Mouse (Mus musculus) liver, embryonic 11.5 days (tissue): Measurements from ENCODE around the gene Foxj2. TPM values are rescaled to one million over a fixed set of nuclear protein-coding genes. Genes with fewer than 3 reads are reported as not detected.

ENCODE experiments used
- ATAC-seq: fragments of 200-750 bp; cut with Nextera tagmentation; replicated peaks from 2 replicates; pipeline ENCODE4 v1.8.0; 2017; ENCODE audit warnings: moderate number of reproducible peaks, mild to moderate bottlenecking, moderate TSS enrichment, moderate library complexity; ENCODE audit not compliant: low FRiP score
- DNase-seq: peaks from one replicate; pipeline ENCODE4 v3.0.0-alpha.2; 2017; ENCODE audit warnings: low spot score
- H3K27ac ChIP-seq: fragments of 300-500 bp; sonication (generic); 2 replicates; pipeline ENCODE4 v1.5.1; 2014; ENCODE audit warnings: mild to moderate bottlenecking, low read depth, low read length, control low read depth
- H3K27me3 ChIP-seq: fragments of 300-500 bp; sonication (generic); replicated peaks from 2 replicates; pipeline ENCODE4 v1.6.1; 2014; ENCODE audit warnings: low read length, mixed read lengths; ENCODE audit not compliant: control insufficient read depth, insufficient read depth
- H3K36me3 ChIP-seq: fragments of 300-500 bp; sonication (generic); 2 replicates; pipeline ENCODE4 v1.6.1; 2014; ENCODE audit warnings: mild to moderate bottlenecking, low read length, moderate library complexity, mixed read lengths; ENCODE audit not compliant: control insufficient read depth, insufficient read depth
- H3K4me1 ChIP-seq: fragments of 300-500 bp; sonication (generic); replicated peaks from 2 replicates; pipeline ENCODE4 v1.6.1; 2014; ENCODE audit warnings: low read length, mixed read lengths; ENCODE audit not compliant: control insufficient read depth, insufficient read depth
- H3K4me2 ChIP-seq: fragments of 300-500 bp; sonication (generic); 2 replicates; pipeline ENCODE4 v1.6.1; 2014; ENCODE audit warnings: mild to moderate bottlenecking, control low read depth, moderate library complexity
- H3K4me3 ChIP-seq: fragments of 300-500 bp; sonication (generic); 2 replicates; pipeline ENCODE4 v1.5.1; 2014; ENCODE audit warnings: low read depth, low read length, control low read depth
- H3K9ac ChIP-seq: fragments of 300-500 bp; sonication (generic); 2 replicates; pipeline ENCODE4 v1.6.1; 2014; ENCODE audit warnings: low read depth, low read length, control low read depth
- H3K9me3 ChIP-seq: fragments of 300-500 bp; sonication (generic); 2 replicates; pipeline ENCODE4 v1.6.1; 2016; ENCODE audit warnings: low read length, inconsistent platforms, mixed read lengths; ENCODE audit not compliant: control insufficient read depth
- WGBS: fragments of 180-500 bp; shearing (Covaris S2); extraction: QIAGEN DNeasy Blood & Tissue Kit; methylation state at CpG from one replicate; pipeline ENCODE4 v1.1.7; 2014; 5-methylcytosine and 5-hydroxymethylcytosine counted together
- polyA plus RNA-seq: library from polyadenylated mRNA; unstranded; fragments of >200 nt; fragmentation: Nextera tagmentation; extraction: Ambion mirVana; gene quantifications from 2 replicates; pipeline ENCODE4 v1.2.1, GENCODE M21; 2014

Foxj2 gene
- polyA plus RNA-seq, 1 experiment from 2014 or later: 4.0 TPM

- no peaks in the 10 kb centered on the region for H3K9me3 ChIP-seq
- ATAC-seq: peak; percentile 98
- WGBS: under 1% methylated on average over 30 of the region's 30 CpGs
- H3K4me1 ChIP-seq: peaks cover 6% of the 10 kb centered on the region; the same call in 1 of the 2 replicates
- no peaks in the 10 kb centered on the region for H3K27me3 ChIP-seq
- peak; percentile 93 for DNase-seq
- peak overlapping the region; percentile 100 for H3K27ac ChIP-seq
- peak overlapping the region; percentile 69 for H3K4me3 ChIP-seq
- H3K4me2 ChIP-seq: peak overlapping the region; percentile 69
- no peaks in the 10 kb centered on the region for H3K36me3 ChIP-seq
- H3K9ac ChIP-seq: peak overlapping the region; percentile 80
These were observed 9.0 kb upstream of the Foxj2 start for GRCm38 (mm10) chr6:122810615-122811279.

GRCm38 (mm10) chr6:122811280-122811652 is 8.4 kb upstream of the Foxj2 start:
- peak overlapping the region; percentile 69 for H3K4me3 ChIP-seq
- DNase-seq (peak; percentile 91), ATAC-seq (peak; percentile 92)
- H3K4me2 ChIP-seq: peak overlapping the region; percentile 69
- H3K9me3 ChIP-seq: no peaks in the 10 kb centered on the region
- no peaks in the 10 kb centered on the region for H3K36me3 ChIP-seq
- no peaks in the 10 kb centered on the region for H3K27me3 ChIP-seq
- under 1% methylated on average over 32 of the region's 38 CpGs for WGBS
- peak overlapping the region; percentile 100 for H3K27ac ChIP-seq
- peak overlapping the region; percentile 80 for H3K9ac ChIP-seq
- H3K4me1 ChIP-seq: peaks cover 6% of the 10 kb centered on the region; the same call in 1 of the 2 replicates

GRCm38 (mm10) chr6:122811771-122812600 is 7.7 kb upstream of the Foxj2 start:
- peak overlapping the region; percentile 80 for H3K9ac ChIP-seq
- peaks cover 6% of the 10 kb centered on the region; the same call in 1 of the 2 replicates for H3K4me1 ChIP-seq
- H3K4me3 ChIP-seq: peak overlapping the region; percentile 69
- DNase-seq (no peak), ATAC-seq (peak; percentile 56)
- no peaks in the 10 kb centered on the region for H3K27me3 ChIP-seq
- 28% methylated on average over 16 of the region's 16 CpGs for WGBS
- H3K9me3 ChIP-seq: no peaks in the 10 kb centered on the region
- peak overlapping the region; percentile 69 for H3K4me2 ChIP-seq
- peak overlapping the region; percentile 100 for H3K27ac ChIP-seq
- no peaks in the 10 kb centered on the region for H3K36me3 ChIP-seq

GRCm38 (mm10) chr6:122812716-122813115 is 7.0 kb upstream of the Foxj2 start:
- DNase-seq: no peak
- ATAC-seq: no peak
- WGBS: 84% methylated on average over 4 of the region's 4 CpGs
- no peak overlapping the region for H3K4me3 ChIP-seq
- H3K4me1 ChIP-seq: peaks cover 6% of the 10 kb centered on the region; the same call in 1 of the 2 replicates
- H3K9me3 ChIP-seq: no peaks in the 10 kb centered on the region
- H3K27me3 ChIP-seq: no peaks in the 10 kb centered on the region
- no peaks in the 10 kb centered on the region for H3K36me3 ChIP-seq
- H3K27ac ChIP-seq: no peak overlapping the region
- no peak overlapping the region for H3K9ac ChIP-seq
- no peak overlapping the region for H3K4me2 ChIP-seq

- WGBS: 82% methylated on average over 4 of the region's 4 CpGs
- Histone ChIP-seq H3K27ac (no peak overlapping the region), H3K4me3 (no peak overlapping the region), H3K9ac (no peak overlapping the region), H3K27me3 (no peaks in the 10 kb centered on the region), H3K9me3 (no peaks in the 10 kb centered on the region), H3K4me1 (peaks cover 6% of the 10 kb centered on the region; the same call in 1 of the 2 replicates), H3K4me2 (no peak overlapping the region), H3K36me3 (no peaks in the 10 kb centered on the region)
- DNase-seq (no peak), ATAC-seq (no peak)
These were observed 6.1 kb upstream of the Foxj2 start for GRCm38 (mm10) chr6:122813640-122814039.

- peak; percentile 57 for ATAC-seq
- Histone ChIP-seq H3K4me1 (peaks cover 18% of the 10 kb centered on the region), H3K9me3 (no peaks in the 10 kb centered on the region), H3K4me2 (peak overlapping the region; percentile 81), H3K9ac (peak overlapping the region; percentile 93), H3K27me3 (no peaks in the 10 kb centered on the region), H3K4me3 (peak overlapping the region; percentile 78), H3K27ac (peak overlapping the region; percentile 21; the same call in 1 of the 2 replicates), H3K36me3 (no peaks in the 10 kb centered on the region)
- no peak for DNase-seq
- WGBS: under 1% methylated on average over 38 of the region's 38 CpGs
These were observed 521 bp downstream of the Foxj2 start for GRCm38 (mm10) chr6:122820071-122820798.

- Histone ChIP-seq H3K36me3 (no peaks in the 10 kb centered on the region), H3K9me3 (no peaks in the 10 kb centered on the region), H3K4me1 (peaks cover 21% of the 10 kb centered on the region), H3K9ac (peak overlapping the region; percentile 93; the same call in 1 of the 2 replicates), H3K27ac (no peak overlapping the region), H3K4me2 (peak overlapping the region; percentile 81), H3K4me3 (peak overlapping the region; percentile 78), H3K27me3 (no peaks in the 10 kb centered on the region)
- WGBS: 40% methylated on average over 15 of the region's 15 CpGs
- ATAC-seq (no peak), DNase-seq (no peak)
These were observed 1.3 kb downstream of the Foxj2 start for GRCm38 (mm10) chr6:122820799-122821650.

GRCm38 (mm10) chr6:122821822-122822221 is 2.1 kb downstream of the Foxj2 start:
- no peak for DNase-seq
- Histone ChIP-seq H3K4me2 (peak overlapping the region; percentile 81; the same call in 1 of the 2 replicates), H3K27me3 (no peaks in the 10 kb centered on the region), H3K27ac (no peak overlapping the region), H3K4me3 (no peak overlapping the region), H3K36me3 (no peaks in the 10 kb centered on the region), H3K9ac (no peak overlapping the region), H3K9me3 (no peaks in the 10 kb centered on the region), H3K4me1 (peaks cover 28% of the 10 kb centered on the region)
- no peak for ATAC-seq
- 59% methylated on average over 9 of the region's 9 CpGs for WGBS
